Mouse (Mus musculus) fat pad, adult 2 months (tissue): ENCODE data around the gene Ascl1.

Experiments
- DNase-seq: peaks from one replicate; pipeline ENCODE4 v3.0.0-alpha.2; 2011; ENCODE audit warnings: low read depth, low spot score; ENCODE audit errors: extremely low read depth

Gene Ascl1

DNA sequence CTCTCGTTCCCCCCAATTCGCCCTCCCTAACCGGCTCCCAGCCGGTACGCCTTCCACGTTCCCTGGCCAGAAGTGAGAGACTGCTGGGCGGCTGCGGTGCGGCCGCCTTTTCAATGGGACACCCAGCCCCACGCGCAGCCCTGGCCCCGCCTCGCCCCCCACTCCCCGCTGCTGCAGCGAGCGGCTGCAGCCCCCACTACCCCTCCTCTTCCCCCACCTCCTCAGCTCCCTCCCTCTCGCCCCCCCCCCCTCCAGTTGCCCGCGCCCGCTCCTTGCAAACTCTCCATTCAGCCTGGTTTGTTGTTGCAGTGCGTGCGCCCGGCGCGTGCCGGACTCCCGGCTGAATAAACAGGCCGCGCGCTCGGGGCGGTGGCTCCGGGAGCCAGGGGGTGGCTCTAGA, at the start of gene Ascl1:
Gene Ascl1 (minus strand): TSS at position 85 of the 400 bp plus-strand sequence.
- no peak for DNase-seq

DNA sequence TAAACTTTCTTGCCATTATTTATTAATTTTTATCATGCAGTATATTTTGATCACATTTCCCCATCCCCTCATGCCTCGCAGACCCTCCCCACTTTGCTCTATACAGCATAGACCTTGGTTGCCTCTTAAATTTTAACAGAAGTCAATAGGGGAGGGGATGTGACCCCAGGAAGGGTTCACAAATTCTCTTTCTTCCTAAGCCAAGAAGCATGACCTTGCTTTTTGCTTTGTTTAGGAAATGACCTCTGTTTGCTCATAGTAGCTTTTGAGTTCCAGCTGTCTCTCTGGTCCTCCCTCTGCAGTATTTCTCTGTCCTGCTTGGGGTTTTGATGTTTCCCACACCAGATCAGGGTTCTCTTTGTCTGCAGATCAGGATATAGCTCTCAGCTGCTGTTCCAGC, 40.7 kb upstream of the Ascl1 start:
- no peak for DNase-seq

DNA sequence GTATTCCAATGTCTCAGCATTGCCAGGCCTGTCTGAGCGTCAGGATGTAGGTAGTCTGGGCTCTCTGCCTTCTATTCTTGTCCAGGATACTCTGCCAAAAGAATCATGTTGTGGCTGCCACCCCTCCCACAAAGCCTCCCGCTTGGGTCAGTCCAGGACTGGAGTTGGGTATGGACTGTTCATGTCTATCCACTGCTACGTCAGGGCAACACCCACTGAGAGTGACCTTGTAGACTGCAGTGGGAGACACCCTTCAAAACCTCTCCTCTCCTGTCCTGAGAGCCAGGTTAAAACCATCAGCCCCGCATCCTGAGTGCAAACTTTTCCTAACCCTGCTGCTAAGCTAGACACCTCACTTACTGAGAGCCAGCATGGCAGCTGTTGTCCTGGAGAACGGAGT, 28.2 kb upstream of the Ascl1 start, which contains the start of gene Pah:
Gene Pah (plus strand): TSS at position 150 of the 400 bp plus-strand sequence.
- no peak for DNase-seq

DNA sequence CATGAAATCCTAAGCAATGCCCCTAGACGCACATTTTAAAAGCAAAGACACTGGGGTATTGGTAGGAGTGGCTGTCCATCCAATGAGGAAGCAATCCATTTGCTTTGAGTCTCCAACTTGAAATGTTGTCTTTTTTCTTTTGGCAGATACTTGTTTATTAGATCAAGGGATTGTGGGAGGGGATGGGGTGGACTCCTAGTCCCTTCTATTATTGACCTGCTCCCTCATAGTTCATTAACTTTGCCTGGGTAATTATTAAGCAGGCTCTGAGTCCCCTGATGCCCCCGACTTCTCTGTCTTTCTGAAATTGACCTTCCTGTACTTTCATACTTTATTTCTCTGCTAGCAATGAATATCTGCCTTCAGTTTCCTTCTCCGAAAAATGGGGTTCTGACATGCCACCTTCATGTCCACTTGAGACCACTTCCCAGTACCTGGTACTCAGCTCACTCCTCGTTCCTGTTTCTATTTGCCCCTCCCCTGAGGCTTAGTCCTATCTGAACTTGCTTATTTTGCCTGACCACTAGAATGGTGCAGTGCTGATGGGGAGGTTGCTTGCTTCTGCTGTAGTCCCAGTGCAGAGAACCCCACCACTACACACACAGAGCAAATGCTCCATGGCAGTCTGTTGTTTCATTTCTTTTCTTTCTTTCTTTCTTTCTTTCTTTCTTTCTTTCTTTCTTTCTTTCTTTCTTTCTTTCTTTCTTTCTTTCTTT, 27.1 kb upstream of the Ascl1 start:
- DNase-seq, result no peak

DNA sequence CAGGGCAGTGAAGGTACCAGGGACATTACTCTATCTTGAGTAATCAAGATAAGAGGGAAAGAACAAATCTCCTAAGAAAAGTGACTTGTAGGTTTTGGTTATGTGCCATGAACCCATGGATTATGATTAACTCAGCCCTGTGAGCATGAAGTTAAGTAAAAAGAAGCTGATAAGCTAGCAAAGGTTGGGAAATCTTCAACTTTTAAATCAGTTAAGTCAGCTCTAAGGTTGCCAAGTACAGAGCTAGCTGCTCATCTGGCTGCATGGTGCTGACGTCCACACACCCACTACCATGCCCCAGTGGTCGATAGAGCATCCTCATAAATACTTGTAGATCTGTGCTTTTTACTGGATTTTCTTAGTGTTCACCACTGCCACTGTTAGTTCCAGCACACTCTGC, 25.1 kb upstream of the Ascl1 start:
- no peak for DNase-seq

DNA sequence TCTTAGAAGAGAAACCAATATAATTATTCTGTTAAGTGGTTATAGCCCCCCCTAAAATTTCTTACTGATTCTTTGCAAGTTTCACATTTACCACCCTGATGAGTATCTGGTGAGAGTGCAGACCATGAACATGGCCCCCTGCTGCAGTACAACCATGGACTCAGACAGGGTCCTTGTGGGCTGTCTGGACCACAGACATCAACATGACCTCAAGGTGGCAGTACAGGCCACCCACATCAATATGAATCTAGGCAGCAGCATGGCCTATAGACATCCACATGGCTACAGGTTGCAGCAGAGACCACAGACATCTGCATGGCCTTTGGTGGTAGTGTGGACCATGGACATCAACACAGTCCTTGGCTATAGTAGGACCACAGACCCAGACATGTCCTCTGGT, 19.6 kb upstream of the Ascl1 start:
- no peak for DNase-seq

DNA sequence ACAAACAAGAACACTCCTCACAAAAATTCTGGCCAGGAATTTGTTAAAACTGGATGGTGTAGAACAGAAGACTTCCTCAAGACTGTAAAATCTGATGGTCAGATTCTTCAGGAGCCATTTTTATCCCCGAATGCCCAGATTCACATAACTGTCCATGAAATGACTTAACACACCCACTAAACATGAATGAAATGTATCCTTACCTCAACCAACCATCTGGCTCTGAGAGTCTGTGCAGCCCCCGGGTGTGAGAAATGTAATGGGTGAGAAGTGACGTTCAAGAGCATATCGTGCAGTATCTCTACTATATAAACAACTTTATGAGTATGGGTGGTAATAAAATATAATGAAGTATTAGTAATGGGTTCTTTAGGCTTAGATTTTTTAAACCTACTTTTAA, 15.1 kb upstream of the Ascl1 start:
- DNase-seq, result no peak

DNA sequence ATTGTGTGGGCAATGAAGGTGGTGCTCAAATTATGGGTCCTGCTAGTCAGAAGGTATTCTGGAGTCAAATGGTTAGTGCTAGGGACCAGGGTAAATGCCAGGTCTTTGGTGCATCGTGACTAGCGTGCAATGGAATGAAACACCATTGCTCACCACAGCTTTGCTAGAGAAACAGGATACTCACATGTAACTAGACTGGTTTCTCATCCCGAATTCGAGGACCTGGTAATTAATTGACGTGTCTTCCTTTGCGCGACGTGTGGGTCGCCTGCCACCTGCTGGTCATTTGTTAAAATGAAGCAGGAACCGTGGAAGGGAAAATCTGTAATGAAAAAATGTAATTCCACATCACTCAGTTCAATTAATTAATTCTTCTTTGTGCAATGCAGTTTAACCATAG, 10.5 kb upstream of the Ascl1 start:
- no peak for DNase-seq

DNA sequence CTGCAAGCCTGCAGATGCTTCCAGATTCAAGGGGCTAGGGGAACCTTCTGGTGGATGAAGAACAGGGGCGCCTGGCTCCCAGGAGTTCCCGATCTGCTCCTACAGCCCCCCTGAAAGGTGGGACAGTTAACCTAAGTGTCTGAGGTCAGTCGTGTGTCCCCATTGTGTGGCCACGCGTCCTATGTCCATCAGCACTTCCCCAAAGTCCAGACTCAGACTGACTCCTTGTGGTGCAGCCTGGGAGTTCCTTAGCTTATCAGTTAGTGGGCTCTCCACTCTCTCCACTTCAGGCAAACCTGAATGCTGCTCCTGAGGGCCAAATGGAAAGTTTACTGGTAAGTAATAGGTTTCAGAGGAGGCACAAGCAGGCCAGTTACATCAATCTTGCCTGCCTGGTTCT, 8.8 kb upstream of the Ascl1 start:
- no peak for DNase-seq

DNA sequence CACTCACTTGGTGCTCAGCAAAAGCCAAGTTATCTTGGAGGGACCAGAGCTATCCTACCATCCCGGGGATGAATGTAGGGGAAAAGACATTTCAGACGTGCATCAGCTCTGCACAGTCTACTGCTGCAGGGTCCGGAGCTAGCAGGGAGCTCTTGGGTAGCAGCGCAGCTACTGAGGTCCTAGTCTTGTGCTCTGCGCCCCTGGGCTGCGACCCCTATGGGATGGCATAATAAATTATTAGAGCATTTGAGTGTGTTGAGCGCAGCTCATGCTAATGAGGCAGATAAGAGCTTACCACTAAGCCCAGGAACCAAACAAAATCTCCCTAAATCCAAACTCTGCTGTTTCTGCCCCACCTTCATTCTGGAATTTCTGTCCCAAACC, 8.2 kb upstream of the Ascl1 start:
- no peak for DNase-seq

DNA sequence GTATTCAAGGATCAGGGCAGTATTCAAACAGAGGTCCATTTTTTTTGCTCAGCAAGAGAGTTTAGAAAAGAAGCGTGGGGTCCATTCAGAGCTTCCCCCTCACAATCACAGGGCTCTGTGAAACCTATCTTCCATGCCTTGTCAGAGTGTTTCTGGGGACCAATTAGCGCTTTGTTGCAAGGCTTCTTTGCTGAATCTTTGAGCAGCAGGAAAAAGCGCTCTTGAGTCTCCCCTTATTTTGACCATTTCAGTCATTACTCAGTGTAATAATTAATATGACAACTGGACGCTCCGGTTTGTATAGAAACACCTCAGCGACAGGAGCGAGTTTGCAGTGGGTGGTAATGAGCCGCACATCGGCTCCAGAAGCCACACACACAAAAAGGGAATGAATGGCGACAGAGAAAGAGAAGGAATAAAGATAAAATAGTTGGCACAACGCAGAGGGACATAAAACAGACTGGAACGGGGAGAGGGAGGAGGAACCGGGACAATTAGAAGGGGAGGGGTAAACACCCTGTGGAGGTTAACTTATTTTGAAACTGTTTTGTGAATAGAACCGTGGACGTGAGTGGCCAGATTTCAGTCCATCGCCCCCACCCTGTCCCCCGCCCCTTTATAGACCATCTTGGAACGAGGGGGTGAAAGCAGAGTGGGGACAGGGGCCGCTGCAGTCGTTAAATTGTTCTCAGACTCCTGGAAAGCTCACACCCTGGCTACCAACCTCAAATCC, 7.6 kb upstream of the Ascl1 start:
- DNase-seq, result no peak

DNA sequence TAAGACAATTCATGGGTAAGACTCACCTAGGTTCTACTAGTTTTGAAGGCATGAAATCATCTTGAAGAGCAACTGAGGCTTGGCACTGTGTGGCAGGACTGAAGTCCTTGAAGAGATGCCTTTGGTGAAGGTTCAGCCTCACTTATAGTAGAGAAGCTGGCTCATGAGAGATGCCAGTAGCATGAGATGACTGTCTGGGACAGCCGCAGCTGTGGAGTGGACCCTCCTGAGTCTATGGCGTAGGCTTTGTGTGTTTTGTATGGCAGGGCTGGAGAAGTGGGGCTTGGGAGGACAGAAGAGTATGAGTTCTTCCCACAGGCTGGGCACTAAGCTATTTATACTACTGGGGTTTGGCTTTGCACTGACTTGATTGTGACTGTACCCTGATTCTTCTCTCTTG, 3.6 kb upstream of the Ascl1 start:
- no peak for DNase-seq

DNA sequence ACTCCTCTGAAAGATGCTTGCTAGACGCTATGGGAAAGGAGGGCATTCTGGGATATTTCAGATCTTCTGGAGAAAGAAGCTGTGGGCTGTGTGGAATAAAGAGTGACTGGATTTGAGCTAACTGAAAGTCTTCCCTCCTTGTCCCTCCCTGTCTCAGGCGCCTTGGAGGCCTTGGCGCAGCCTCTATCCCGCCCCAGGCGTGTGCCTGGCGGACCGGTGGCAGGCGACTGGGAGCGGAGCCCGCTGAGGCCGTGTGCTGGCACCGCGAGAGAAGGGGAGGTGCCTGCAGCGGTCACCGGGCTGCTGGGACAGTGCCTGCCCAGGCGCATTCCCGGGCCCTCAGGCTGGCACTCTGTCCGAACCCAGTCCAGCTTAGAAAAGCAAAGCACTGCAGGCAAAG, 1.1 kb upstream of the Ascl1 start:
- DNase-seq, result no peak

DNA sequence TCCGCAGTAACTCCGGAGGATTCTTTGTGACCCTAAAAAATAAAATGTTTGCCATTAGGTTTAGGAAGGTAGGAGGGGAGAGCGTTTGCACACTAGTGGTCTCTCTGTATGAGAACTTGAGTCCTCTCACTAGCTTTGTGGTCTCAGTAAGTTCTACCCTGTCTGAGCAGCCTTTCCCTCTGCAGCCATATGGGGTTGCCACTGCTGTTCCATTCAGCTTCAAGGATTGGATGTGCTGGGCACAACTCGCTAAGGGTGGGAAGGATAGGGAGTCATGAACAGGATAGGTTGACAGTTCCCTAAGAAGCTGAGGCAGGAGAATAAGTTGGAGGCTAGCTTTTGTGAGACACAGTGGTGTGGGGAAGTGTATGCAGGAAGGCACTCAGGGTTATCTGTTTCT, 716 bp upstream of the Ascl1 start:
- DNase-seq, result no peak

DNA sequence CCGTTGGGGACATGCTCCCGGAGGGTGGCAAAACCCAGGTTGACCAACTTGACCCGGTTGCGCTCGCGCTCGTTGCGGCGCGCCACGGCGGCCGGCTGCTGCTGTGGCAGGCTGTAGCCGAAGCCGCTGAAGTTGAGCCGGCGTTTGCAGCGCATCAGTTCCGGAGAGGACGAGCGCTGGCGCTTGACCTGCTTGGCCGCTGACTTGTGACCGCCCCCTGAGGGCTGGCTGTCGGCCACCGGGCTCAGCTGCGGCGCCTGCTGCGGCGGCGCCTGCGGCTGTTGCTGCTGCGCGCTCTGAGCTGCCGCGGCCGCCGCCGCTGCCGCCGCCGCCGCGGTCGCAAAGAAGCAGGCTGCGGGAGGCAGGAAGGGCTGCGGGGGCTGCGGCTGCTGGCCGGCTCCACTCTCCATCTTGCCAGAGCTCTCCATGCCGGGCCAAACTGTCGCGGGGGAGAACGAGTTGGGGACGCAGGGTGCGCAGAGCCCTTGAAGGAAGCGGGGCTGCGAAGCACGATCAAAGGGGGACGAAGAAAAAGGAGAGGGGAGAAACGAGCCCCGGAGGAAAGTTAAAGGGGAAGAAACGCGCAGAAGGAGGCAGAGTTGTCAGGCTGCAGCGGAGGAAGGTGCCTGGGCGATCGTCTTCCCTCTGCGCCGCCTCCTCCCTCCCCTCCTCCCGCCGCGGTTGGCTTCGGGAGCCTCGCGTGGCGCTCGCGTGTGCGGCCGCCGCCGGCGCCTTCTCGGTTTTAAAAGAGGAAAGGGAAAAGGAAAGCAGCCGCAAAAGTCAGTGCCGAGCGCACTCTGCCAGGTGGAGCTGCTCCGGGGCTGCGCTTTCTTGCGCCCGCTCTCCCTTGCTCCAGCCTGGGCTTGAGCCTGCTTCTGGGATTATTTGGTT, 554 bp downstream of the Ascl1 start:
- DNase-seq, result no peak

DNA sequence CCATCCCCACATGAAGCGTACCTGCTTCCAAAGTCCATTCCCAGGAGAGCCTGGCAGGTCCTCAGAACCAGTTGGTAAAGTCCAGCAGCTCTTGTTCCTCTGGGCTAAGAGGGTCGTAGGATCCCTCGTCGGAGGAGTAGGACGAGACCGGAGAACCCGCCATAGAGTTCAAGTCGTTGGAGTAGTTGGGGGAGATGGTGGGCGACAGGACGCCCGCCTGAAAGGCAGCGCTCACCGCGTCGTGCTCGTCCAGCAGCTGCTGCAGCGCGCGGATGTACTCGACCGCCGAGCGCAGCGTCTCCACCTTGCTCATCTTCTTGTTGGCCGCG, 1.2 kb downstream of the Ascl1 start:
- no peak for DNase-seq

DNA sequence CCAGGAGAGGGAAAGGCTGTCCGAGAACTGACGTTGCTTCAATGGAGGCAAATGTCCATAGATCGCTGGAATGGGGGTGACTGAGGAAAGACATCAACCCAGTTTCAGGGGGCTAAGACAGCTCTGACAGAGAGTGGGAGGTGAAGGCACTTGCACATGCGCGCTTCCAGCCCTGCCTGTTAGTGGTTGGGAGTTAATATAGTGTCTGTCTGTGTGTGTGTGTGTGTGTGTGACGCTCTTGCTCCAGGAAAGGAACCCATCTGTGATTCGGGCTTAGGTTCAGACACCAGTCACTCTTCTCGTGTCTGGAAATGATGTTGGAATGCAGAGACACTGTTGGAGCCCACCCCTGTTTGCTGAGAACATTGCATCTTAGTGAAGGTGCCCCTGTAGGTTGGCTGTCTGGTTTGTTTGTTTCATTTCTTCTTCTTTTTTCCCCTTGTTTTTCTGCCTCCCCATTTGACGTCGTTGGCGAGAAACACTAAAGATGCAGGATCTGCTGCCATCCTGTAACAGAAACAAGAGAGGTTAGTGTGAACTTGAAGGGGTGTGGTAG, 1.9 kb downstream of the Ascl1 start:
- no peak for DNase-seq

DNA sequence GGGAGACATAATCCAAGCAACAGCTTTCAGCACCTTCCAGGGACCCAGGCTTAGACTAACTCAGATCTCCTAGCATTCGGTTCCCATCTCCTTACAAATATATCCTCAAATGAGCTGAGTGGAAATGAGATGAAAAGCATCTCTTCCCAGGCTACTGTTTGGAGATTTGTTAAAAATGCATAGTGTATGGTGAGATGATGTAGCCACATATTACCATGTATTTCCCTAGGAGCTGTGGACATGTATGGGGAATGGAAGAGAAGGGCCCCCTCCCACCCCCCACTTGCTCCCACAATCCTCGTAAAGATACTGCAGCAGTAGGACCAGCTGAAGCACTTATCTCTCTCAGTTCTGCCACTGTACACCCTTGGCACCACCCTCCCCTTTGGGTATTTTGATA, 3.1 kb downstream of the Ascl1 start:
- no peak for DNase-seq

DNA sequence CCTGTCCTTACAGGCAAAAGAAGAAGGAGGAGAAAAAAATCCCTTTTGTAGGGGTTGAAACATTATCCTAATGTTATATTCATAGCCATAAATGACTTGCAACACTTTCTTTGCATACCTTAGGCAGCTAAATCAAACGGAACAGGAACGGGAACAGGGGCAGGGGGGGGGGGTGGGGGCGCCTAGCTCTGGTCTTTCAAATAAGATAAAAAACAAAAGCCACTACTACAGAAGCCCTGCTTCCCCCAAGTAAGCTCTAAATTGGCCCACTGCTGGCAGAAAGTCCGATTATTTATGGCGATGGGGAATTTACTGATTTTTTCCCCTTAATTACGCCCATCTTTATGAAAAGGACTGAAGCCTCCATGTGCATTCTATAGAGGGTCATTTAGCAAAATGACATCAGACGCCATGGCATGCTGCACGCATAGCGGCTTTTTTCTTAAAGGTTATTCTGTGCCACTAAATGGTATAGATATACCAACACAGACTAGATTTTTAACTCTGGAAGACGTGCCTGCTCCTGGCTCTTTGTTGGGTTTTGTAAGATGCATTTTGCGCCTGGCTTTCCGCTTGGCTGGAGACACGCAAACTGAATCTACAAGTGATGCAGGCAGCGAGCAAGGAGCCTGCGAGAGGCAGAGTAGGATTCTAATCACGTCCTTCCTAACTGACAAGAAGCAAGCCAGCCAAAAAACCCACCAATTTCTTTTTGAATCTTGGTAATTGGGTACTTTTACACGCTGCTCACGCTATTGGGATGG, 4.0 kb downstream of the Ascl1 start:
- DNase-seq, result no peak

DNA sequence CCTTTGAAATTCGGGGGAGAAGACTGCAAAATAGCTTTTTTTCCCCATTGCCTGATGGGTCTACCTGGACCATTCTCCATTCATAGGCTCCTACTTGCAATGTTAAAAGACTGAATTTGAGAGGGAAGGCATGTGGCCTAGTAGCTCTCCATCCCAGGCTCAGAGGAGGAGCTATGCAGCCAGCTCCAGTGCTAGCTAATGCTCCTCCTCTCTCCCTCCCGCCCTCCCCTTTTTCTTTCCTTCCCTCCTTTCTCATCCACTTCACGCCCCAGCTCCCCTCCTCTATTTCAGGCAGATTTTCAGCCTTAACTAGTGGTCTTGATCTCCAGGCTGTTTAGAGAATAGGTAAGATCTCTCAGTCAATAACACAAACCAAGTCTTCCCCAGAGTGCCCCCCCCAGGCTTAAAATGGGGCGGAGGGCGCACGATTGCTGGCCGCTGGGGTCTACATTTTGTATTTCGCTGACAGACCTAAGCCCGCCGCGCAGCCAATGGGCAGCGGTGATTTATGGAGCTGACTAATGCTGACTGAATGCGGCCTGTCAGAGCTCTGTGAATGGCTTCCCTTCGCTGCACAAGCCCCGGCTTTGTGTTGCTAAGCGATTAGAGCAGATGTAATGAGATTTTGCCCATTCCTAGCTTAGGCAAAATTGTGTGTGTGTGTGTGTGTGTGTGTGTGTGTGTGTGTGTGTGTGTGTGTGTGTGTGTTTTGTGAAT, 4.9 kb downstream of the Ascl1 start:
- DNase-seq, result no peak
